Mouse (Mus musculus) stomach, embryonic 14.5 days (tissue): ENCODE data around the gene Akap5. TPM values are rescaled to one million over a fixed set of nuclear protein-coding genes. Genes with fewer than 3 reads are reported as not detected.

Source experiments
- ATAC-seq: fragments of 200-750 bp; cut with Nextera tagmentation; 2 replicates; pipeline ENCODE4 v1.8.0; 2017; ENCODE audit warnings: low read depth, moderate TSS enrichment; ENCODE audit not compliant: insufficient number of reproducible peaks, insufficient read depth, low FRiP score
- H3K27ac ChIP-seq: fragments of 300-500 bp; sonication (generic); 2 replicates; pipeline ENCODE4 v1.5.1; 2014; ENCODE audit warnings: mild to moderate bottlenecking, low read length, moderate library complexity, mixed read lengths
- H3K27me3 ChIP-seq: fragments of 300-500 bp; sonication (generic); 2 replicates; pipeline ENCODE4 v1.6.1; 2014; ENCODE audit warnings: low read length, control low read depth, mixed read lengths; ENCODE audit not compliant: control insufficient read depth, insufficient read depth
- H3K36me3 ChIP-seq: fragments of 300-500 bp; sonication (generic); 2 replicates; pipeline ENCODE4 v1.6.1; 2014; ENCODE audit warnings: mild to moderate bottlenecking, control low read depth, low read length, moderate library complexity, mixed read lengths; ENCODE audit not compliant: control insufficient read depth, insufficient read depth
- H3K4me1 ChIP-seq: fragments of 300-500 bp; sonication (generic); 2 replicates; pipeline ENCODE4 v1.6.1; 2014; ENCODE audit warnings: low read length, control low read depth, mixed read lengths; ENCODE audit not compliant: control insufficient read depth, insufficient read depth
- H3K4me2 ChIP-seq: fragments of 300-500 bp; sonication (generic); replicated peaks from 2 replicates; pipeline ENCODE4 v1.6.1; 2014; ENCODE audit warnings: low read depth, low read length, control low read depth
- H3K4me3 ChIP-seq: fragments of 300-500 bp; sonication (generic); 2 replicates; pipeline ENCODE4 v1.5.1; 2014; ENCODE audit warnings: low read depth, low read length, control low read depth
- H3K9ac ChIP-seq: fragments of 300-500 bp; sonication (generic); replicated peaks from 2 replicates; pipeline ENCODE4 v1.6.1; 2014; ENCODE audit warnings: low read depth, mild to moderate bottlenecking, control low read depth, low read length, moderate library complexity, mixed read lengths
- H3K9me3 ChIP-seq: fragments of 300-500 bp; sonication (generic); 2 replicates; pipeline ENCODE4 v1.6.1; 2016; ENCODE audit warnings: low read depth, low read length, control low read depth; ENCODE audit not compliant: control insufficient read depth
- WGBS: fragments of 180-500 bp; shearing (Covaris S2); extraction: QIAGEN DNeasy Blood & Tissue Kit; methylation state at CpG from one replicate; pipeline ENCODE4 v1.1.7; 2014; 5-methylcytosine and 5-hydroxymethylcytosine counted together
- polyA plus RNA-seq: library from polyadenylated mRNA; unstranded; fragments of >200 nt; fragmentation: Nextera tagmentation; extraction: Ambion mirVana; gene quantifications from 2 replicates; pipeline ENCODE4 v1.2.1, GENCODE M21; 2014

Gene Akap5
- polyA plus RNA-seq, 1 experiment from 2014 or later: 7.5 TPM

GRCm38 (mm10) chr12:76368201-76368789 is 43.6 kb downstream of the Akap5 start:
- Histone ChIP-seq H3K4me2 (peak overlapping the region; percentile 70), H3K27ac (peak overlapping the region; percentile 100; the same call in 1 of the 2 replicates), H3K4me3 (peak overlapping the region; percentile 98), H3K36me3 (no peaks in the 10 kb centered on the region), H3K4me1 (peaks cover 27% of the 10 kb centered on the region), H3K27me3 (no peaks in the 10 kb centered on the region), H3K9ac (peak overlapping the region; percentile 98), H3K9me3 (no peaks in the 10 kb centered on the region)
- no peak for ATAC-seq
- 8% methylated on average over 9 of the region's 9 CpGs for WGBS

- Histone ChIP-seq H3K27ac (peak overlapping the region; percentile 100), H3K4me1 (peaks cover 27% of the 10 kb centered on the region), H3K4me2 (peak overlapping the region; percentile 70), H3K36me3 (no peaks in the 10 kb centered on the region), H3K9ac (peak overlapping the region; percentile 98), H3K4me3 (peak overlapping the region; percentile 98), H3K9me3 (no peaks in the 10 kb centered on the region), H3K27me3 (no peaks in the 10 kb centered on the region)
- WGBS: under 1% methylated on average over 25 of the region's 26 CpGs
- peak; percentile 29 for ATAC-seq
Measured at GRCm38 (mm10) chr12:76368790-76369205, 44.1 kb downstream of the Akap5 start.

- peak within 1 kb of the TSS; percentile 98 for H3K9ac ChIP-seq
- H3K4me1 ChIP-seq: peaks cover 32% of the 10 kb centered on the region
- H3K27ac ChIP-seq: peak within 1 kb of the TSS; percentile 100
- H3K4me2 ChIP-seq: peak within 1 kb of the TSS; percentile 70
- H3K9me3 ChIP-seq: no peaks in the 10 kb centered on the region
- WGBS: under 1% methylated on average over 88 of the region's 96 CpGs
- H3K36me3 ChIP-seq: no peaks in the 10 kb centered on the region
- no peaks in the 10 kb centered on the region for H3K27me3 ChIP-seq
- peak; percentile 77 for ATAC-seq
- peak within 1 kb of the TSS; percentile 98 for H3K4me3 ChIP-seq
Measured at GRCm38 (mm10) chr12:76369206-76369977, 44.7 kb downstream of the Akap5 start, which contains the start of gene Zbtb25. TSS of gene Zbtb25 (minus strand) at chr12:76369602.

- Histone ChIP-seq H3K27ac (peak within 1 kb of the TSS; percentile 100), H3K27me3 (no peaks in the 10 kb centered on the region), H3K36me3 (no peaks in the 10 kb centered on the region), H3K4me2 (peak within 1 kb of the TSS; percentile 70), H3K9me3 (no peaks in the 10 kb centered on the region), H3K4me3 (peak within 1 kb of the TSS; percentile 98), H3K9ac (peak within 1 kb of the TSS; percentile 98), H3K4me1 (peaks cover 32% of the 10 kb centered on the region)
- peak; percentile 63 for ATAC-seq
- WGBS: under 1% methylated on average over 89 of the region's 99 CpGs
Measured at GRCm38 (mm10) chr12:76369978-76370830, 45.5 kb downstream of the Akap5 start, which contains the start of gene Zbtb1. TSS of gene Zbtb1 (plus strand) at chr12:76370266.

- H3K4me3 ChIP-seq: peak overlapping the region; percentile 98
- peak; percentile 60 for ATAC-seq
- no peaks in the 10 kb centered on the region for H3K27me3 ChIP-seq
- under 1% methylated on average over 62 of the region's 63 CpGs for WGBS
- H3K9me3 ChIP-seq: no peaks in the 10 kb centered on the region
- H3K4me2 ChIP-seq: peak overlapping the region; percentile 70
- H3K9ac ChIP-seq: peak overlapping the region; percentile 98
- peak overlapping the region; percentile 100 for H3K27ac ChIP-seq
- no peaks in the 10 kb centered on the region for H3K36me3 ChIP-seq
- H3K4me1 ChIP-seq: peaks cover 32% of the 10 kb centered on the region
Measured at GRCm38 (mm10) chr12:76370831-76371571, 46.3 kb downstream of the Akap5 start.

GRCm38 (mm10) chr12:76372046-76372445 is 47.4 kb downstream of the Akap5 start:
- ATAC-seq: no peak
- Histone ChIP-seq H3K4me2 (peak overlapping the region; percentile 70), H3K27me3 (no peaks in the 10 kb centered on the region), H3K9me3 (no peaks in the 10 kb centered on the region), H3K27ac (no peak overlapping the region), H3K9ac (peak overlapping the region; percentile 98), H3K4me3 (peak overlapping the region; percentile 98), H3K36me3 (no peaks in the 10 kb centered on the region), H3K4me1 (peaks cover 32% of the 10 kb centered on the region)
- WGBS: 47% methylated on average over 7 of the region's 7 CpGs

- Histone ChIP-seq H3K9me3 (no peaks in the 10 kb centered on the region), H3K4me3 (no peak overlapping the region), H3K4me1 (peaks cover 21% of the 10 kb centered on the region), H3K4me2 (no peak overlapping the region), H3K9ac (no peak overlapping the region), H3K27ac (no peak overlapping the region), H3K27me3 (no peaks in the 10 kb centered on the region), H3K36me3 (0 out of 2 replicates have a peak, but pooled peaks cover 4% of the 10 kb centered on the region)
- 82% methylated on average over 5 of the region's 7 CpGs for WGBS
- no peak for ATAC-seq
Measured at GRCm38 (mm10) chr12:76372881-76373818, 48.5 kb downstream of the Akap5 start.
